Comparison of ENCODE assay signal across 23 mouse cellular contexts in genomic region chr4:138006951-138007613, GRCm38 (mm10).
"Had no signal": no experiment of that assay in that cellular context is flagged by ENCODE, and none has a peak within 500 bp of the region (broad histone marks: within the 10 kb centered on the region; RNA-seq: fewer than 3 reads in every experiment).

No protein-coding gene starts in this region.

- H3K9me3 ChIP-seq: kidney, embryonic 15.5 days; limb, embryonic 12.5 days; limb, embryonic 15.5 days; liver, embryonic 15.5 days; lung, embryonic 15.5 days; neural tube, embryonic 12.5 days; neural tube, embryonic 15.5 days had no signal

- H3K4me2 ChIP-seq: kidney, embryonic 15.5 days; limb, embryonic 12.5 days; limb, embryonic 15.5 days; liver, embryonic 11.5 days; liver, embryonic 15.5 days; lung, embryonic 15.5 days; midbrain, embryonic 11.5 days; neural tube, embryonic 12.5 days; neural tube, embryonic 15.5 days had no signal

- H3K4me1 ChIP-seq: limb, embryonic 12.5 days; limb, embryonic 15.5 days; liver, embryonic 15.5 days; lung, embryonic 15.5 days; neural tube, embryonic 15.5 days had no signal

- DNase-seq: kidney, adult 11 months; kidney, adult 8-10 months; kidney, postnatal 10 days; kidney, postnatal 4 days; left cerebral cortex, postnatal 4 days; lung, adult 18-20 months; lung, postnatal 10 days; lung, postnatal 36 days; midbrain, embryonic 14.5 days; right cerebral cortex, adult 18-20 months; right cerebral cortex, postnatal 14 days; right cerebral cortex, postnatal 4 days; thymus, adult 18-20 months; thymus, postnatal 4 days had no signal

- H3K27ac ChIP-seq: kidney, embryonic 15.5 days; limb, embryonic 12.5 days; limb, embryonic 15.5 days; liver, embryonic 15.5 days; lung, embryonic 15.5 days; neural tube, embryonic 12.5 days; neural tube, embryonic 15.5 days had no signal

- H3K9ac ChIP-seq: kidney, embryonic 15.5 days; limb, embryonic 12.5 days; limb, embryonic 15.5 days; liver, embryonic 15.5 days; lung, embryonic 15.5 days; neural tube, embryonic 12.5 days; neural tube, embryonic 15.5 days had no signal

- H3K27me3 ChIP-seq: kidney, embryonic 15.5 days; limb, embryonic 12.5 days; limb, embryonic 15.5 days; liver, embryonic 15.5 days; lung, embryonic 15.5 days; neural tube, embryonic 12.5 days; neural tube, embryonic 15.5 days had no signal

- H3K4me3 ChIP-seq: kidney, embryonic 15.5 days; limb, embryonic 12.5 days; limb, embryonic 15.5 days; liver, embryonic 15.5 days; lung, embryonic 15.5 days; neural tube, embryonic 12.5 days; neural tube, embryonic 15.5 days had no signal
